Comparison of ENCODE assay signal across 11 mouse cellular contexts in genomic region chr7:118841796-118842195, GRCm38 (mm10). TPM values are rescaled to one million over a fixed set of nuclear protein-coding genes. Genes with fewer than 3 reads are reported as not detected.
DNase-seq lines count a peak whose midpoint lies in the region; ATAC-seq and TF ChIP-seq lines count a peak whose summit lies in the region.
"Had no signal": no experiment of that assay in that cellular context is flagged by ENCODE, and none has a peak within 500 bp of the region (broad histone marks: within the 10 kb centered on the region; RNA-seq: fewer than 3 reads in every experiment).

No protein-coding gene starts in this region.

- DNase-seq in adrenal gland, adult (ENCODE audit: inconsistent age in 2 of 2, low spot score in 1 of 2) = peak; percentile 48 to 81
- no peak for DNase-seq in adrenal gland, adult 18-20 months (ENCODE audit: low spot score in 2 of 2)
- DNase-seq in heart, postnatal 0 days (ENCODE audit: low spot score) = no peak
- peak; percentile 60 for DNase-seq in 416B (ENCODE audit: low read depth)
- peak; percentile 38 to 52 for DNase-seq in cerebellum, postnatal 36 days
- no peak for DNase-seq in thymus, adult 2 months
- DNase-seq: kidney, adult 2 months had no signal

- H3K27me3 ChIP-seq in heart, postnatal 0 days (ENCODE audit: control insufficient read depth, insufficient read depth, low read length) = no peaks in the 10 kb centered on the region
- H3K27me3 ChIP-seq in heart, embryonic 12.5 days (replicated peaks) = no peaks in the 10 kb centered on the region
- no peaks in the 10 kb centered on the region for H3K27me3 ChIP-seq in thymus, adult 2 months (ENCODE audit: control insufficient read depth, insufficient read depth, low read length)
- H3K27me3 ChIP-seq in kidney, embryonic 14.5 days (ENCODE audit: control insufficient read depth, insufficient read depth, low read length) = no peaks in the 10 kb centered on the region
- H3K27me3 ChIP-seq: limb, embryonic 12.5 days; midbrain, embryonic 12.5 days had no signal

- TF ChIP-seq POLR2A in thymus, adult 2 months (IDR thresholded peaks at IDR 0.05; ENCODE audit: control insufficient read depth, extremely low read depth, insufficient read depth, low read length, poor library complexity) = no peak

- no peaks in the 10 kb centered on the region; the same call in 1 of the 2 replicates for H3K4me1 ChIP-seq in heart, postnatal 0 days (ENCODE audit: control insufficient read depth, insufficient read depth)
- H3K4me1 ChIP-seq in heart, embryonic 12.5 days (replicated peaks) = no peaks in the 10 kb centered on the region
- no peaks in the 10 kb centered on the region for H3K4me1 ChIP-seq in thymus, adult 2 months (replicated peaks; ENCODE audit: control insufficient read depth, insufficient read depth, low read length)
- H3K4me1 ChIP-seq in kidney, embryonic 14.5 days (ENCODE audit: control insufficient read depth, insufficient read depth, low read length) = no peaks in the 10 kb centered on the region
- H3K4me1 ChIP-seq: midbrain, embryonic 12.5 days had no signal

- no peaks in the 10 kb centered on the region for H3K9me3 ChIP-seq in heart, postnatal 0 days (replicated peaks; ENCODE audit: control insufficient read depth, low read length)
- no peaks in the 10 kb centered on the region; the same call in 1 of the 2 replicates for H3K9me3 ChIP-seq in heart, embryonic 12.5 days (replicated peaks)
- no peaks in the 10 kb centered on the region for H3K9me3 ChIP-seq in kidney, embryonic 14.5 days (ENCODE audit: control insufficient read depth, low read length)
- H3K9me3 ChIP-seq: limb, embryonic 12.5 days; midbrain, embryonic 12.5 days had no signal

- H3K4me2 ChIP-seq in heart, postnatal 0 days (ENCODE audit: low read depth, low read length) = no peak overlapping the region
- H3K4me2 ChIP-seq in heart, embryonic 12.5 days = no peak overlapping the region
- H3K4me2 ChIP-seq in kidney, embryonic 14.5 days (replicated peaks; ENCODE audit: low read depth, low read length) = no peak overlapping the region
- H3K4me2 ChIP-seq: limb, embryonic 12.5 days; midbrain, embryonic 12.5 days had no signal

- H3K4me3 ChIP-seq in heart, postnatal 0 days (ENCODE audit: low read depth, low read length) = no peak overlapping the region
- H3K4me3 ChIP-seq in heart, embryonic 12.5 days = no peak overlapping the region
- H3K4me3 ChIP-seq in thymus, adult 2 months (ENCODE audit: control insufficient read depth, insufficient read depth, low read length) = no peak overlapping the region
- H3K4me3 ChIP-seq in kidney, embryonic 14.5 days (ENCODE audit: low read length) = no peak overlapping the region
- H3K4me3 ChIP-seq: limb, embryonic 12.5 days; midbrain, embryonic 12.5 days had no signal

- H3K36me3 ChIP-seq in heart, postnatal 0 days (replicated peaks; ENCODE audit: control insufficient read depth, insufficient read depth, low read length) = peaks cover 81% of the 10 kb centered on the region
- peaks cover 84% of the 10 kb centered on the region for H3K36me3 ChIP-seq in heart, embryonic 12.5 days
- H3K36me3 ChIP-seq in thymus, adult 2 months (ENCODE audit: control insufficient read depth, insufficient read depth, low read length) = peaks cover 59% of the 10 kb centered on the region
- peaks cover 85% of the 10 kb centered on the region for H3K36me3 ChIP-seq in kidney, embryonic 14.5 days (ENCODE audit: control insufficient read depth, insufficient read depth, low read length)

- no peak overlapping the region for H3K9ac ChIP-seq in heart, postnatal 0 days (replicated peaks; ENCODE audit: low read depth, low read length)
- H3K9ac ChIP-seq in heart, embryonic 12.5 days = no peak overlapping the region
- no peak overlapping the region for H3K9ac ChIP-seq in kidney, embryonic 14.5 days (ENCODE audit: low read depth, low read length)
- H3K9ac ChIP-seq: limb, embryonic 12.5 days; midbrain, embryonic 12.5 days had no signal

- 21% methylated on average over 1 of the region's 1 CpGs for WGBS in heart, postnatal 0 days
- WGBS in heart, embryonic 12.5 days = 53% methylated on average over 1 of the region's 1 CpGs
- WGBS in thymus, adult 2 months = 74% methylated on average over 1 of the region's 1 CpGs
- 53% methylated on average over 1 of the region's 1 CpGs for WGBS in kidney, embryonic 14.5 days

- TF ChIP-seq CTCF in heart, postnatal 0 days (IDR thresholded peaks at IDR 0.05; ENCODE audit: low read depth) = 0 out of 2 replicates have a peak, but pooled peaks have one; percentile 6
- no peak for TF ChIP-seq CTCF in thymus, adult 2 months (IDR thresholded peaks at IDR 0.05; ENCODE audit: borderline replicate concordance, control insufficient read depth, extremely low read depth, insufficient read depth, low read length, poor library complexity)

- TF ChIP-seq EP300 in heart, postnatal 0 days (IDR thresholded peaks at IDR 0.05; ENCODE audit: low read depth) = no peak

- ATAC-seq in heart, postnatal 0 days (ENCODE audit: insufficient read depth, low read depth) = peak; percentile 51; the same call in 1 of the 2 replicates
- ATAC-seq in heart, embryonic 12.5 days (ENCODE audit: insufficient number of reproducible peaks, low FRiP score) = no peak
- ATAC-seq in kidney, embryonic 14.5 days (ENCODE audit: low FRiP score, low TSS enrichment) = no peak

- H3K27ac ChIP-seq in heart, postnatal 0 days (ENCODE audit: low read depth) = peak overlapping the region; percentile 32; the same call in 1 of the 2 replicates
- H3K27ac ChIP-seq in heart, embryonic 12.5 days (ENCODE audit: poor library complexity, severe bottlenecking) = no peak overlapping the region
- no peak overlapping the region for H3K27ac ChIP-seq in thymus, adult 2 months (ENCODE audit: control insufficient read depth, insufficient read depth, low read length)
- H3K27ac ChIP-seq in kidney, embryonic 14.5 days (ENCODE audit: low read depth, low read length) = no peak overlapping the region
- H3K27ac ChIP-seq: limb, embryonic 12.5 days had no signal

RNA-seq across cellular contexts. Expression of gene Iqck, which starts 13.8 kb away (rescaled TPM):
- 10 to 100 TPM; 12.1 to 33.9 TPM for total RNA-seq in adrenal gland, adult 18-20 months (2021)
- total RNA-seq in heart, postnatal 0 days (2014; rRNA removed; ENCODE audit: low replicate concordance) = 0.66 TPM in 1 of 2 replicates, not detected in the other
- 0.67 and 0.84 TPM in 2 replicates for polyA plus RNA-seq in heart, postnatal 0 days (2015; fragmentation: Nextera tagmentation; extraction: Ambion mirVana)
- 1.1 and 1.5 TPM in 2 replicates for polyA plus RNA-seq in heart, embryonic 12.5 days (2016; fragmentation: Nextera tagmentation; extraction: Ambion mirVana)
- polyA plus RNA-seq in thymus, adult 2 months (2012; rRNA removed) = 1.1 TPM in 2 replicates
- polyA plus RNA-seq in kidney, embryonic 14.5 days (2014; fragmentation: Nextera tagmentation; extraction: Ambion mirVana) = 3.0 and 4.2 TPM in 2 replicates

RNA-seq across cellular contexts. Expression of gene Knop1, which starts 14.3 kb away (rescaled TPM):
- 10 to 100 TPM; 45.1 to 78.7 TPM for total RNA-seq in adrenal gland, adult 18-20 months (2021)
- total RNA-seq in heart, postnatal 0 days (2014; rRNA removed; ENCODE audit: low replicate concordance) = 11.9 and 20.0 TPM in 2 replicates
- 39.4 and 40.3 TPM in 2 replicates for polyA plus RNA-seq in heart, postnatal 0 days (2015; fragmentation: Nextera tagmentation; extraction: Ambion mirVana)
- 63.5 and 65.6 TPM in 2 replicates for polyA plus RNA-seq in heart, embryonic 12.5 days (2016; fragmentation: Nextera tagmentation; extraction: Ambion mirVana)
- 11.8 and 13.3 TPM in 2 replicates for polyA plus RNA-seq in thymus, adult 2 months (2012; rRNA removed)
- polyA plus RNA-seq in kidney, embryonic 14.5 days (2014; fragmentation: Nextera tagmentation; extraction: Ambion mirVana) = 144 and 171 TPM in 2 replicates

Comparison
In these comparisons a context has a peak if more than half of its experiments do, and no peak if none do; other contexts are left out.
1. DNase-seq: peak in adrenal gland, adult (2 of 2), 416B (single experiment) and cerebellum, postnatal 36 days (2 of 2); none in adrenal gland, adult 18-20 months (0 of 2), heart, postnatal 0 days (single experiment) and thymus, adult 2 months (single experiment).